Mouse (Mus musculus): ENCODE measurements at regions not wholly inside any gene's neighbourhood (a gene's known extent, or its start where the extent isn't known, plus 50 kb on each side); places are given as distances from the start of the nearest gene placed in this dataset.
A peak's percentile ranks its signal among the peaks of the same experiment; 100 is the strongest.

DNA sequence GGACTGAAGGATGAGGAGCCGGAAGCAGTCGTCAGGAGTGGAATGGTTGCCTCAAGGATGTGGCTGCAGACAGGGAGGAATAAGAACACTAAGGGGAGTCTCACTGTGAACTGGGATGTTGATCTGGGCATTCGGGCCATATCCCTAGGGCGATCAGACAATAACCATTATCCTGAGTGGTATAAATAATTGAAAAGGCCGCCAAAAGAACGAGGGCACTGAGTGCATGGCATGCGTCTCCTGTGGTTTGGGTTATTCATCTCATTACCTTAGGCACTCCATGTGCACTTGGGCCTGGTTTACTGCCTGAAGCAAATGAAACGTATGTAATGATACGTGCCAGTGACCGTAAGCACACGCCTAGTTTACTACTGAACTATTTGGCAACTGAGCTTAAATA lies 99.6 kb upstream of the Mylip start:
- no peaks in the 10 kb centered on the region for H3K36me3 ChIP-seq (replicated peaks; ENCODE audit: control insufficient read depth, insufficient read depth, low read depth, low read length)
- 91% methylated on average over 11 of the region's 11 CpGs for WGBS
- no peak overlapping the region for H3K27ac ChIP-seq (replicated peaks; ENCODE audit: low read depth, low read length)
- no peaks in the 10 kb centered on the region; the same call in 1 of the 2 replicates for H3K4me1 ChIP-seq (ENCODE audit: control insufficient read depth, insufficient read depth, low read length)
- H3K9ac ChIP-seq (replicated peaks; ENCODE audit: low read length): no peak overlapping the region
- no peaks in the 10 kb centered on the region for H3K9me3 ChIP-seq (replicated peaks; ENCODE audit: control insufficient read depth, low read length)
- no peaks in the 10 kb centered on the region for H3K27me3 ChIP-seq (ENCODE audit: control insufficient read depth, insufficient read depth, low read length)
- H3K4me2 ChIP-seq (ENCODE audit: low read depth, low read length): no peak overlapping the region
- no peak for DNase-seq (ENCODE audit: low spot score)
- H3K4me3 ChIP-seq (ENCODE audit: low read depth, low read length): no peak overlapping the region
- no peak for ATAC-seq (replicated peaks; ENCODE audit: insufficient number of reproducible peaks, low FRiP score, low TSS enrichment, low read depth)

GRCm38 (mm10) chr13:45294691-45295090 lies 94.9 kb upstream of the Mylip start:
- H3K4me2 ChIP-seq (ENCODE audit: low read depth, low read length): no peak overlapping the region
- ATAC-seq (replicated peaks; ENCODE audit: insufficient number of reproducible peaks, low FRiP score, low TSS enrichment, low read depth): no peak
- H3K9ac ChIP-seq (replicated peaks; ENCODE audit: low read length): no peak overlapping the region
- H3K36me3 ChIP-seq (replicated peaks; ENCODE audit: control insufficient read depth, insufficient read depth, low read depth, low read length): no peaks in the 10 kb centered on the region
- DNase-seq (ENCODE audit: low spot score): no peak
- no peak overlapping the region for H3K4me3 ChIP-seq (ENCODE audit: low read depth, low read length)
- 82% methylated on average over 10 of the region's 10 CpGs for WGBS
- no peaks in the 10 kb centered on the region; the same call in 1 of the 2 replicates for H3K4me1 ChIP-seq (ENCODE audit: control insufficient read depth, insufficient read depth, low read length)
- H3K9me3 ChIP-seq (replicated peaks; ENCODE audit: control insufficient read depth, low read length): no peaks in the 10 kb centered on the region
- H3K27ac ChIP-seq (replicated peaks; ENCODE audit: low read depth, low read length): no peak overlapping the region
- H3K27me3 ChIP-seq (ENCODE audit: control insufficient read depth, insufficient read depth, low read length): no peaks in the 10 kb centered on the region

- 88% methylated on average over 8 of the region's 8 CpGs for WGBS
- no peaks in the 10 kb centered on the region for H3K27me3 ChIP-seq (ENCODE audit: control insufficient read depth, insufficient read depth, low read length)
- DNase-seq (ENCODE audit: low spot score) (no peak), ATAC-seq (replicated peaks; ENCODE audit: insufficient number of reproducible peaks, low FRiP score, low TSS enrichment, low read depth) (no peak)
- no peaks in the 10 kb centered on the region for H3K4me1 ChIP-seq (ENCODE audit: control insufficient read depth, insufficient read depth, low read length)
- H3K9ac ChIP-seq (replicated peaks; ENCODE audit: low read length): no peak overlapping the region
- H3K4me3 ChIP-seq (ENCODE audit: low read depth, low read length): no peak overlapping the region
- no peak overlapping the region for H3K27ac ChIP-seq (replicated peaks; ENCODE audit: low read depth, low read length)
- H3K9me3 ChIP-seq (replicated peaks; ENCODE audit: control insufficient read depth, low read length): no peaks in the 10 kb centered on the region
- H3K4me2 ChIP-seq (ENCODE audit: low read depth, low read length): no peak overlapping the region
- H3K36me3 ChIP-seq (replicated peaks; ENCODE audit: control insufficient read depth, insufficient read depth, low read depth, low read length): no peaks in the 10 kb centered on the region
These were observed 88.9 kb upstream of the Mylip start for GRCm38 (mm10) chr13:45300610-45301009.

DNA sequence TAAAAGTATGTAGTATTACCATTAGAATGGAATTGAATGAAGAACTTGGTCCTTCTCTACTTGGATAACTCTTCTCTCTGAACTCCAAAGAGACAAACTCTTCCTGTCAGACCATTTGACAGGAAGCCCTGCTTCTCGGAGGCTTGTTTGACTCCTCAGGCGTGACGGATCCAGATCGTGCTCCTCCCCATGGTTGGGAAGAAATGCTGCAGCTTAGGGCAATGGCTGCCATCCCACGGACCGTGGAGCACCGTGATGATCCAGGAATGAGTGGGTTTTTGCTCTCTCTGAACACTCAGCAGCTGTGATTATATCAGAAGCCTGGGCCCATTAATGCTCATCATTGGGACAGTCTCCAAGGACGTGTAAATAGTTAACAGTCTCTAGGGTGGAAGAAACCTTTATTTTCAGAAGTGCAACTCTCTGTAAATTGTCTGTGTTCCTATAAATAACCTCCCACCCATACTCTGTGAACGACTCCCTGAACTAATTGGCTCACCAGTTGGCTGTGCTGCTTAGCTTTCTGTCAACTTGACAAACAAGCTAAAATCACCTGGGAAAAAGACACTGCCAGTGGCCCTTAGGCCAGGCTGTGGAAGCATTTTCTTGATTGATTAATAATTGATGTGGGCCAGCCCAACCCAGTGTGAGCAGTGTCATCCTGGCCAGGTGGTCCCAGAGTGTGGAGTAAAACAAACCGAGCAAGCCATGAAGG lies 88.2 kb upstream of the Mylip start:
- ATAC-seq (replicated peaks; ENCODE audit: insufficient number of reproducible peaks, low FRiP score, low TSS enrichment, low read depth): no peak
- 81% methylated on average over 10 of the region's 10 CpGs for WGBS
- H3K27ac ChIP-seq (replicated peaks; ENCODE audit: low read depth, low read length): no peak overlapping the region

GRCm38 (mm10) chr13:45302796-45303195 lies 86.7 kb upstream of the Mylip start:
- no peaks in the 10 kb centered on the region for H3K27me3 ChIP-seq (ENCODE audit: control insufficient read depth, insufficient read depth, low read length)
- 69% methylated on average over 6 of the region's 6 CpGs for WGBS
- no peak overlapping the region for H3K9ac ChIP-seq (replicated peaks; ENCODE audit: low read length)
- DNase-seq (ENCODE audit: low spot score) (no peak), ATAC-seq (replicated peaks; ENCODE audit: insufficient number of reproducible peaks, low FRiP score, low TSS enrichment, low read depth) (no peak)
- H3K4me1 ChIP-seq (ENCODE audit: control insufficient read depth, insufficient read depth, low read length): no peaks in the 10 kb centered on the region
- H3K36me3 ChIP-seq (replicated peaks; ENCODE audit: control insufficient read depth, insufficient read depth, low read depth, low read length): no peaks in the 10 kb centered on the region
- no peaks in the 10 kb centered on the region for H3K9me3 ChIP-seq (replicated peaks; ENCODE audit: control insufficient read depth, low read length)
- H3K4me3 ChIP-seq (ENCODE audit: low read depth, low read length): no peak overlapping the region
- no peak overlapping the region for H3K27ac ChIP-seq (replicated peaks; ENCODE audit: low read depth, low read length)
- no peak overlapping the region for H3K4me2 ChIP-seq (ENCODE audit: low read depth, low read length)

More for the DNA sequence above, 88.2 kb upstream of the Mylip start:
- no peaks in the 10 kb centered on the region for H3K4me1 ChIP-seq (ENCODE audit: control insufficient read depth, insufficient read depth, low read length)
- no peak for DNase-seq (ENCODE audit: low spot score)
- no peak overlapping the region for H3K4me3 ChIP-seq (ENCODE audit: low read depth, low read length)
- H3K9ac ChIP-seq (replicated peaks; ENCODE audit: low read length): no peak overlapping the region
- no peak overlapping the region for H3K4me2 ChIP-seq (ENCODE audit: low read depth, low read length)
- no peaks in the 10 kb centered on the region for H3K9me3 ChIP-seq (replicated peaks; ENCODE audit: control insufficient read depth, low read length)
- no peaks in the 10 kb centered on the region for H3K27me3 ChIP-seq (ENCODE audit: control insufficient read depth, insufficient read depth, low read length)
- no peaks in the 10 kb centered on the region for H3K36me3 ChIP-seq (replicated peaks; ENCODE audit: control insufficient read depth, insufficient read depth, low read depth, low read length)

DNA sequence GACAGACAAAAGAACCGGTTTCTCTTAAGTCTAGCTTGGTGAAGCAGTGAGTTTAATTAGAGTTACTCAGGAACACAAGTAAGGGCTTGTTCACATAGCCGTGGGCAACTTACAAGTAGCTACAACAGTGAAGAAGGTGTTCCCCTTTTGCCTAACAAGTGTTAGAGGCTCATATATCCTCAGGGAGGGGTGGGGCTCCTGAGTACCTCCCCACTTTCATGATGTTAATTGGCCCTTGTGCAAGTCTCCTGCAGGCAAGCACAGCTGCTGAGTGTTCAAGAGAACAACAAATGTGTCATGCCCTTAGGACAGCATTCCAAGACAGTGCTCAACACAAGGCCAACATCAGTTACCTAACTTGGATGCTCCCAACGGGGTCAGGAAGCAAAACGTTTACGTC lies 83.4 kb upstream of the Mylip start:
- ATAC-seq (replicated peaks; ENCODE audit: insufficient number of reproducible peaks, low FRiP score, low TSS enrichment, low read depth) (no peak), DNase-seq (ENCODE audit: low spot score) (peak; percentile 49)
- no peaks in the 10 kb centered on the region for H3K9me3 ChIP-seq (replicated peaks; ENCODE audit: control insufficient read depth, low read length)
- no peak overlapping the region for H3K9ac ChIP-seq (replicated peaks; ENCODE audit: low read length)
- 60% methylated on average over 5 of the region's 5 CpGs for WGBS
- H3K4me2 ChIP-seq (ENCODE audit: low read depth, low read length): no peak overlapping the region
- H3K4me1 ChIP-seq (ENCODE audit: control insufficient read depth, insufficient read depth, low read length): no peaks in the 10 kb centered on the region
- H3K27me3 ChIP-seq (ENCODE audit: control insufficient read depth, insufficient read depth, low read length): no peaks in the 10 kb centered on the region
- no peaks in the 10 kb centered on the region for H3K36me3 ChIP-seq (replicated peaks; ENCODE audit: control insufficient read depth, insufficient read depth, low read depth, low read length)
- H3K4me3 ChIP-seq (ENCODE audit: low read depth, low read length): no peak overlapping the region
- H3K27ac ChIP-seq (replicated peaks; ENCODE audit: low read depth, low read length): no peak overlapping the region

DNA sequence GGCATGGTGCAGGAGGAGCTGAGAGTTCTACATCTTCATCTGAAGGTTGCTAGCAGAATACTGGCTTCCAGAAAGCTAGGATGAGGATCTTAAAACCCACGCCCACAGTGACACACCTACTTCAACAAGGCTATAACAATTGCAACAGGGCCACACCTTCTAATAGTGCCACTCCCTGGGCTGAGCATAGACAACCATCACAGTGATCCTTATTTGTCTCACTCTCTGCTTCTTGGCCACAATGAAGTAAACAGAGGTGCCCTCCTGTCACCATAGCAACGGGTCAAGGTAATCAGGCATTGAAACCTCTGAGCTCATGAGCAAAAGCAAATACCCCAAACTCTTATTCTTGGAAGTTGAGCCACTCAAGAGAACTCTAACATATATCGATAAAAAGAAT lies 82.3 kb upstream of the Mylip start:
- Histone ChIP-seq H3K27ac (replicated peaks; ENCODE audit: low read depth, low read length) (no peak overlapping the region), H3K36me3 (replicated peaks; ENCODE audit: control insufficient read depth, insufficient read depth, low read depth, low read length) (no peaks in the 10 kb centered on the region), H3K9ac (replicated peaks; ENCODE audit: low read length) (no peak overlapping the region), H3K4me2 (ENCODE audit: low read depth, low read length) (no peak overlapping the region), H3K4me3 (ENCODE audit: low read depth, low read length) (no peak overlapping the region), H3K9me3 (replicated peaks; ENCODE audit: control insufficient read depth, low read length) (no peaks in the 10 kb centered on the region), H3K4me1 (ENCODE audit: control insufficient read depth, insufficient read depth, low read length) (no peaks in the 10 kb centered on the region), H3K27me3 (ENCODE audit: control insufficient read depth, insufficient read depth, low read length) (no peaks in the 10 kb centered on the region)
- no peak for ATAC-seq (replicated peaks; ENCODE audit: insufficient number of reproducible peaks, low FRiP score, low TSS enrichment, low read depth)
- DNase-seq (ENCODE audit: low spot score): no peak
- 90% methylated on average over 3 of the region's 3 CpGs for WGBS

GRCm38 (mm10) chr13:45319646-45320045 lies 69.9 kb upstream of the Mylip start:
- no peak overlapping the region for H3K9ac ChIP-seq (replicated peaks; ENCODE audit: low read length)
- H3K4me1 ChIP-seq (ENCODE audit: control insufficient read depth, insufficient read depth, low read length): no peaks in the 10 kb centered on the region
- DNase-seq (ENCODE audit: low spot score): no peak
- no peaks in the 10 kb centered on the region for H3K27me3 ChIP-seq (ENCODE audit: control insufficient read depth, insufficient read depth, low read length)
- no peaks in the 10 kb centered on the region for H3K9me3 ChIP-seq (replicated peaks; ENCODE audit: control insufficient read depth, low read length)
- WGBS: 84% methylated on average over 6 of the region's 6 CpGs
- H3K27ac ChIP-seq (replicated peaks; ENCODE audit: low read depth, low read length): no peak overlapping the region
- no peak for ATAC-seq (replicated peaks; ENCODE audit: insufficient number of reproducible peaks, low FRiP score, low TSS enrichment, low read depth)
- H3K4me3 ChIP-seq (ENCODE audit: low read depth, low read length): no peak overlapping the region
- no peaks in the 10 kb centered on the region for H3K36me3 ChIP-seq (replicated peaks; ENCODE audit: control insufficient read depth, insufficient read depth, low read depth, low read length)
- H3K4me2 ChIP-seq (ENCODE audit: low read depth, low read length): no peak overlapping the region
